Mouse (Mus musculus) bone marrow, adult 2 months (tissue): Measurements from ENCODE around the gene Usp19. TPM values are rescaled to one million over a fixed set of nuclear protein-coding genes. Genes with fewer than 3 reads are reported as not detected.

ENCODE experiments used
- H3K27ac ChIP-seq: fragments of 200-500 bp; 2 replicates; pipeline ENCODE4 v1.5.1; 2012; ENCODE audit warnings: low read depth, mild to moderate bottlenecking, control low read depth, inconsistent platforms, low read length; ENCODE audit not compliant: control insufficient read depth, poor library complexity, insufficient read depth
- H3K4me1 ChIP-seq: fragments of 200-500 bp; 2 replicates; pipeline ENCODE4 v1.6.1; 2011; ENCODE audit warnings: low read length; ENCODE audit not compliant: control insufficient read depth, insufficient read depth
- H3K4me3 ChIP-seq: fragments of 200-500 bp; replicated peaks from 2 replicates; pipeline ENCODE3; 2011; ENCODE audit warnings: mild to moderate bottlenecking, low read depth, low read length, control low read depth; ENCODE audit not compliant: control insufficient read depth
- CTCF ChIP-seq: fragments of 200-500 bp; IDR thresholded peaks from 2 replicates; pipeline ENCODE4 v1.5.1; 2011; ENCODE audit warnings: low read length, control low read depth; ENCODE audit not compliant: control insufficient read depth, insufficient read depth
- POLR2A ChIP-seq: fragments of 200-500 bp; IDR thresholded peaks from 2 replicates; pipeline ENCODE4 v1.6.1; 2011; ENCODE audit warnings: low read depth, mild to moderate bottlenecking, control low read depth, low read length, borderline replicate concordance; ENCODE audit not compliant: control insufficient read depth
- WGBS: fragments of 180-500 bp; shearing (Covaris S2); methylation state at CpG from one replicate; pipeline ENCODE4 v1.1.7; 2018; 5-methylcytosine and 5-hydroxymethylcytosine counted together
- polyA plus RNA-seq: library from polyadenylated mRNA; stranded (reverse); fragments of >200 nt; gene quantifications from 2 replicates; pipeline ENCODE4 v1.2.4, GENCODE M21; 2011; ENCODE audit warnings: low replicate concordance; ENCODE audit not compliant: missing spikeins, insufficient read depth, insufficient read length

The Usp19 gene
- polyA plus RNA-seq, 1 experiment, result 94.4 TPM

- TF ChIP-seq POLR2A (no peak), CTCF (no peak)
- WGBS, result 94% methylated on average over 7 of the region's 7 CpGs
Measured at GRCm38 (mm10) chr9:108499231-108499630, 8.8 kb downstream of the Usp19 start.

GRCm38 (mm10) chr9:108499943-108500342 is 9.5 kb downstream of the Usp19 start:
- TF ChIP-seq POLR2A, result no peak
- TF ChIP-seq CTCF, result no peak
- Histone ChIP-seq H3K27ac (no peak overlapping the region), H3K4me1 (no peaks in the 10 kb centered on the region), H3K4me3 (no peak overlapping the region)
- WGBS, result 94% methylated on average over 15 of the region's 15 CpGs

More at GRCm38 (mm10) chr9:108499231-108499630, 8.8 kb downstream of the Usp19 start:
- Histone ChIP-seq H3K27ac (no peak overlapping the region; the same call in 1 of the 2 replicates), H3K4me1 (no peaks in the 10 kb centered on the region), H3K4me3 (no peak overlapping the region)

DNA sequence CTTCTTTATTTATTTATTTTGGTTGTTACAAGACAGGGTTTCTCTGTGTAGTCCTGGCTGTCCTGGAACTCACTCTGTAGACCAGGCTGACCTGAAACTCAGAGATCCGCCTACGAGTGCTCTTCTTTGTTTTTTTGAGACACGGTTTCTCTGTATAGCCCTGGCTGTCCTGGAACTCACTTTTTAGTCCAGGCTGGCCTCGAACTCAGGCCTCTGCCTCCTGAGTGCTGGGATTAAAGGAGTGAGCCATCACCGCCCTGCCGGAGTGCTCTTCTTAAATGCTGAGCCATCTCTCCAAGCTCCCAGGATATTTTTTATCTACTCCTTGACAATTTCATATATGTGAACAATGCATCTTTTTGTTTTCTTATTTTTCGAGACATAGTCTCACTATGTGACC is 16.5 kb downstream of the Usp19 start:
- Histone ChIP-seq H3K4me1 (no peaks in the 10 kb centered on the region; the same call in 1 of the 2 replicates), H3K27ac (no peak overlapping the region), H3K4me3 (no peak overlapping the region)
- TF ChIP-seq POLR2A (no peak), CTCF (no peak)
- WGBS, result 86% methylated on average over 7 of the region's 7 CpGs

DNA sequence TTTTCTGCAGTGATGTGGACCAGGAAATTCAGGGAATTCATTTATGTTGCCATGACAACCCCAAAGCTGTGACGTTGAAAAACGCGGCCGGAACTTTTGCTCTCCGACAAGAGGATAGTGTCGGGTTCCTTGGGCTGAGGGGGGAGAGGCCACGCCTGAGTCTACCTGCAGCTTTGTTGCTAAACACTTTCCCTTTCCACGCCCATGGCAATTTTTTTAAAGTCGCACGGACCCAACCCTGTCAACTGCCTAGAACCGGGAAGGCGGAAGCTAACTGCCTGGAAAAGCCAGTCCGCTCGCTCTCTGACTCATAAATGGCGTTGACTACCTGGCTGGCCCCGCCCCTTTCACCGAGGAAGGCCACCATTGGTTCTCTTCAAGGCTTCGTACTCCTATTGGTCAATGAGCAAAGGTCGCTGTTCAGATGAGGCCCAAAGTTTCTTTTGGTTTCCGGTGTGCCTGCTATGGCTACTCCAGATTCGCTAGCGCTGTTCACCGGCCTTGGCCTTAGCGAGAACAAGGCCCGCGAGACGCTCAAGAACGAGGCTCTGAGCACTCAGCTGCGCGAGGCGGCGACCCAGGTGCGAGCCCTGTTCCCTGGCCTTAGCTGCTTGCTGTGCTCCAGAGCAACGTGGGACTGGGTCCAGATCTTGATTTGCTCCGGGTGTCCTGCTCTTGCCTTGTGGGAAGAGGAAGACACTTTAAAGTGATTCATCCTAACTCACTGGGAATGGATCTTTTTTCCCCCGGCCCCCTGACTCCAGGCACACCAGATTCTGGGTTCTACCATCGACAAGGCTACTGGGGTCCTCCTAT is 17.4 kb downstream of the Usp19 start, which contains the start of gene Qars:
Gene Qars, plus strand, starts transcription at position 88 of the 816 bp plus-strand sequence.
- H3K27ac ChIP-seq, result peak within 1 kb of the TSS; percentile 57
- WGBS, result under 1% methylated on average over 37 of the region's 37 CpGs
- peak within 1 kb of the TSS; percentile 76 for H3K4me3 ChIP-seq
- TF ChIP-seq POLR2A (peak; percentile 26; the same call in 1 of the 2 replicates), CTCF (no peak)
- no peaks in the 10 kb centered on the region; the same call in 1 of the 2 replicates for H3K4me1 ChIP-seq

- Histone ChIP-seq H3K4me1 (no peaks in the 10 kb centered on the region; the same call in 1 of the 2 replicates), H3K4me3 (no peak overlapping the region), H3K27ac (no peak overlapping the region)
- TF ChIP-seq POLR2A, result no peak
- TF ChIP-seq CTCF, result no peak
- 72% methylated on average over 7 of the region's 7 CpGs for WGBS
Measured at GRCm38 (mm10) chr9:108508776-108509175, 18.4 kb downstream of the Usp19 start.

DNA sequence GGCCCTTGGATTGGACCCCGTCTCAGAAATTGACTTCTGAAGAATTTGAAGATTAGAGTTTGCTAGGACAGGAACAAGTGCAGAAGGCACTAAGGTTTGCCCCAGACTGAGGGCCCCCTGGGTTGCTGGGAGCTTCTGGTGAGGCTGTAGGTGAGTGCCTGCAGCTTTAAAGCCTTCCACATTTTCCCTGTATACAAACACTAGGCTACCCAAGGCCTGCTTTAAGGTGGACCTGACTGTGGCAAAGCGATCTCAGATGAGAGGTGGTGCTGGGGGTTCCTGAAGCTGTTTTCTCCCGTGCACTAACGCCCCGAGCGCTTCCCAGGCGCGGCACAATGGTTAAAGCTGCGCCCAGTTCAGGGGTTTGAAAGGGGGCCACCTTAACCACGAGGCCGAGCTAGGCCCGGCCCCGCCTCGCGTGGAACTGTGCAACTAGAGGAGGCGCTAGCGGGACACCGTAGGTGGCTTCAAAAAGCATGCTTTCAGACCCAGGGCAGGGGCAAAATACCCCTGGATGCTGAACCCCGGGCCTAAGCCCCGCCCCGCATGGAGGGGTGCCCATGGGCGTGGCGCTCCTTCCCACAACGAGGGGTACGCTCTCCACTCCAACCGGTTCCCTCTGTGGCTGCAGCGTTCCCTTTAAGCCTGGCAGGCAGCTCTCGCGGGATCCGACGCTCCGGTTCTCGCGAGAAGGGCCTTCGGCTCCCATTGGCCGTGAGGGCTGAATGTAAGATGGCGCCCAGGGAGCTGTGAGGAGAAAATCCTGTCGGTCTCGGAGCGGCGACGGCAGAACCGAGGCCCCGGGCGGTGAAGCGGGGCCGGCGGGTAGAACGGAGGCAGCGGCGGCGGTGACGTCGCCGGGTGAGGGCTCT is 26.2 kb downstream of the Usp19 start, which contains the start of gene Qrich1:
Gene Qrich1, plus strand, starts transcription at position 427 of the 872 bp plus-strand sequence.
- 2% methylated on average over 55 of the region's 55 CpGs for WGBS
- H3K4me3 ChIP-seq, result peak within 1 kb of the TSS; percentile 74
- peak within 1 kb of the TSS; percentile 99 for H3K27ac ChIP-seq
- H3K4me1 ChIP-seq, result no peaks in the 10 kb centered on the region
- TF ChIP-seq CTCF (0 out of 2 replicates have a peak, but pooled peaks have one; percentile 0), POLR2A (peak; percentile 97; the same call in 1 of the 2 replicates)

DNA sequence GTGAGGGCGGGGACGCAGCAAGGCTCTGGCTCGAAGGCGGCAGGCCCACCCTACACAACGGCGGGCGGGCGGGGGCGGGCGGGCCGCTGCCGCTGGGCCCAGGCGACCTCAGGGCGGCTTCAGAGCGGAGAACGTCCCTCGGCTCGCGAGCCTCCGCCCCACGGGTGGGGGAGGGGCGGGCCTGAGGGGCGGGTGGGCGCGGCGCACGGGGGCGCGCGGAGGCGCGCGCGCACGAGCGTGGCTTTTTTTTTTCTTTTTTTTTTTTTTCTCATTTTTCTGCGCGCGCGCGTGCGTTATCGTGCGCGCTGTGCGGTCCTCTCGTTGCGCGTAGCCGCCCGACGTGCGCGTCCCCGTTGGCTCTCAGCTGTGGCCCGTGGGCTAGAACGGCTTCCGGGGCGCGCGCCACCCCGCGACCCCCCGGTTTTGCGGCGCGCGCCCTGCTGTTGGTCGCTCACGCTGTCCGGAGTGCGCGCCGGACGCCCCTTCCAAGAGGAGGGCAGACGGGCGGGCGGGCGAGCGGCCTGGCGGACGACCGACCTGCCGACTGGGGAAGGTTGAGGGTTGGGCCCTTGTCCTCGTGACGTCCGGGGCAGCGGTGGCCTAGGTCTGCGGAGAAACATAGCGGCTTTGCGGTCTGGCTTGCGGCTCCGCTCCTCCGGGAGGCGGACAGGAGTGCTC is 27.0 kb downstream of the Usp19 start:
- 1% methylated on average over 83 of the region's 95 CpGs for WGBS
- no peaks in the 10 kb centered on the region for H3K4me1 ChIP-seq
- H3K27ac ChIP-seq, result peak overlapping the region; percentile 99
- no peak for TF ChIP-seq CTCF
- no peak for TF ChIP-seq POLR2A
- peak overlapping the region; percentile 74 for H3K4me3 ChIP-seq

GRCm38 (mm10) chr9:108517931-108518332 is 27.5 kb downstream of the Usp19 start:
- peak overlapping the region; percentile 91 for H3K27ac ChIP-seq
- TF ChIP-seq POLR2A, result no peak
- no peak for TF ChIP-seq CTCF

More at GRCm38 (mm10) chr9:108517931-108518332, 27.5 kb downstream of the Usp19 start:
- WGBS, result under 1% methylated on average over 13 of the region's 13 CpGs
- no peaks in the 10 kb centered on the region for H3K4me1 ChIP-seq
- peak overlapping the region; percentile 74 for H3K4me3 ChIP-seq
